Comparison of ENCODE assay signal across 9 mouse cellular contexts in genomic region chr5:104239674-104240378, GRCm38 (mm10). TPM values are rescaled to one million over a fixed set of nuclear protein-coding genes. Genes with fewer than 3 reads are reported as not detected.
DNase-seq lines count a peak whose midpoint lies in the region; ATAC-seq and TF ChIP-seq lines count a peak whose summit lies in the region.
"Had no signal": no experiment of that assay in that cellular context is flagged by ENCODE, and none has a peak within 500 bp of the region (broad histone marks: within the 10 kb centered on the region; RNA-seq: fewer than 3 reads in every experiment).

No protein-coding gene starts in this region.

- peak; percentile 15 to 62 for DNase-seq in adrenal gland, adult (ENCODE audit: inconsistent age in 2 of 2, low spot score in 1 of 2)
- no peak for DNase-seq in adrenal gland, adult 18-20 months (ENCODE audit: low spot score in 2 of 2)
- DNase-seq in midbrain, postnatal 0 days (ENCODE audit: low spot score) = peak; percentile 37
- DNase-seq in midbrain, embryonic 11.5 days (ENCODE audit: low spot score, missing footprints) = no peak
- peak; percentile 32 for DNase-seq in kidney, postnatal 10 days
- DNase-seq in ovary, postnatal 14 days (ENCODE audit: low spot score) = peak; percentile 43
- DNase-seq in natural killer cell, adult 2 months (ENCODE audit: low spot score in 2 of 2) = no peak

- H3K27ac ChIP-seq in midbrain, postnatal 0 days (ENCODE audit: low read depth, low read length) = no peak overlapping the region
- H3K27ac ChIP-seq in midbrain, embryonic 11.5 days (ENCODE audit: low read depth, low read length) = no peak overlapping the region

- no peak overlapping the region for H3K9ac ChIP-seq in midbrain, postnatal 0 days (replicated peaks; ENCODE audit: low read length, poor library complexity, severe bottlenecking)
- H3K9ac ChIP-seq in midbrain, embryonic 11.5 days (ENCODE audit: low read length) = no peak overlapping the region

- H3K9me3 ChIP-seq in midbrain, postnatal 0 days (ENCODE audit: low read length) = no peaks in the 10 kb centered on the region
- H3K9me3 ChIP-seq in midbrain, embryonic 11.5 days (ENCODE audit: control insufficient read depth, low read length) = no peaks in the 10 kb centered on the region

- no peaks in the 10 kb centered on the region for H3K36me3 ChIP-seq in midbrain, postnatal 0 days (ENCODE audit: insufficient read depth, low read length)
- no peaks in the 10 kb centered on the region for H3K36me3 ChIP-seq in midbrain, embryonic 11.5 days (ENCODE audit: control insufficient read depth, insufficient read depth, low read length)

- WGBS in midbrain, postnatal 0 days = 88% methylated on average over 9 of the region's 9 CpGs
- WGBS in midbrain, embryonic 11.5 days = 87% methylated on average over 9 of the region's 9 CpGs

- H3K4me1 ChIP-seq in midbrain, postnatal 0 days (ENCODE audit: insufficient read depth, low read length) = no peaks in the 10 kb centered on the region
- no peaks in the 10 kb centered on the region for H3K4me1 ChIP-seq in midbrain, embryonic 11.5 days (ENCODE audit: control insufficient read depth, insufficient read depth, low read length)

- ATAC-seq in midbrain, postnatal 0 days (ENCODE audit: low FRiP score) = no peak
- ATAC-seq in midbrain, embryonic 11.5 days (ENCODE audit: low FRiP score) = no peak
- no peak for ATAC-seq in monocyte, adult 5-6 weeks (replicated peaks; ENCODE audit: insufficient number of reproducible peaks, low FRiP score, low TSS enrichment, poor library complexity, severe bottlenecking)

- no peak overlapping the region for H3K4me2 ChIP-seq in midbrain, postnatal 0 days (ENCODE audit: low read depth, low read length, poor library complexity, severe bottlenecking)
- no peak overlapping the region for H3K4me2 ChIP-seq in midbrain, embryonic 11.5 days

- no peaks in the 10 kb centered on the region for H3K27me3 ChIP-seq in midbrain, postnatal 0 days (ENCODE audit: insufficient read depth, low read length)
- H3K27me3 ChIP-seq in midbrain, embryonic 11.5 days (ENCODE audit: control insufficient read depth, insufficient read depth, low read length) = no peaks in the 10 kb centered on the region

- TF ChIP-seq CTCF in midbrain, postnatal 0 days (IDR thresholded peaks at IDR 0.05) = no peak

- no peak overlapping the region for H3K4me3 ChIP-seq in midbrain, postnatal 0 days (ENCODE audit: low read depth, low read length)
- H3K4me3 ChIP-seq in midbrain, embryonic 11.5 days (ENCODE audit: low read depth, low read length) = no peak overlapping the region

RNA-seq across cellular contexts. Expression of gene Dmp1, which starts 37.4 kb away (rescaled TPM):
- not detected for total RNA-seq in adrenal gland, adult 18-20 months (2021)
- not detected in 2 replicates for total RNA-seq in midbrain, postnatal 0 days (2014; rRNA removed)
- polyA plus RNA-seq in midbrain, postnatal 0 days (2015; fragmentation: Nextera tagmentation; extraction: Ambion mirVana) = 0.23 and 0.28 TPM in 2 replicates
- polyA plus RNA-seq in midbrain, embryonic 11.5 days (2014; fragmentation: Nextera tagmentation; extraction: Ambion mirVana) = 0.93 and 1.4 TPM in 2 replicates
- not detected in 3 replicates for total RNA-seq in monocyte, adult 5-6 weeks (2017)
- polyA plus RNA-seq: liver, embryonic 16.5 days had no signal

RNA-seq across cellular contexts. Expression of gene Ibsp, which starts 59.1 kb away (rescaled TPM):
- under 1 TPM in 1 of 2 experiments, not detected in 1; 0.43 TPM for total RNA-seq in adrenal gland, adult 18-20 months (2021)
- 0.16 TPM in 1 of 2 replicates, not detected in the other for total RNA-seq in midbrain, postnatal 0 days (2014; rRNA removed)
- 0.10 TPM in 1 of 2 replicates, not detected in the other for polyA plus RNA-seq in midbrain, postnatal 0 days (2015; fragmentation: Nextera tagmentation; extraction: Ambion mirVana)
- polyA plus RNA-seq in midbrain, embryonic 11.5 days (2014; fragmentation: Nextera tagmentation; extraction: Ambion mirVana) = not detected in 2 replicates
- not detected in 3 replicates for total RNA-seq in monocyte, adult 5-6 weeks (2017)
- polyA plus RNA-seq: liver, embryonic 16.5 days had no signal

Comparison
In these comparisons a context has a peak if more than half of its experiments do, and no peak if none do; other contexts are left out.
1. DNase-seq: peak in adrenal gland, adult (2 of 2), midbrain, postnatal 0 days (single experiment), kidney, postnatal 10 days (single experiment) and ovary, postnatal 14 days (single experiment); none in adrenal gland, adult 18-20 months (0 of 2), midbrain, embryonic 11.5 days (single experiment) and natural killer cell, adult 2 months (0 of 2).